Mouse (Mus musculus) R1 (cell line): ENCODE measurements around the gene Sh2d6.

Experiments used
- DNase-seq: peaks from one replicate; pipeline ENCODE4 v3.0.0-alpha.2; 2018; ENCODE audit warnings: low read depth, low spot score

Gene Sh2d6

DNA sequence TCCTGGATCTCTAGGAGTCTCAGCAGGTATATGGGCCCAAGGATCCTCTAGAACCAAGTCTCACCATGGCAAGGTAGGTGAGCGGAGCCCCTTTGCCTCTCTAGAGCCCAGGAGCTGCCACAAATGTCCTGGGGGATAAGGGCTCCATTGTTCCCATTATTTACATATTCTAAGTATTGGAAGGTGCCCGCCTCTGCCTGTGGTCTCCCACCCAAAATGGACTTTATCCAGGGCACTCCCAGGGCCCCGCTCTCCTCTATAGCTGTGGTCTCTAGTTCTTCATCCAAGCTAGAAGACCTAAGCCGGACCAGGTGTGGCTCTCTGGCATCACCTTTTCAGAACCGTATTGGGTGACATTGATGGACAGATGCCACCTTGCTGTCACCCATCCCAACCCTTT lies at the start of gene Sh2d6:
TSS of gene Sh2d6 (minus strand) at position 101 of the 400 bp plus-strand sequence.
- DNase-seq, result no peak

- DNase-seq, result no peak
Measured at GRCm38 (mm10) chr6:72570644-72571397, 49.3 kb upstream of the Sh2d6 start.

DNA sequence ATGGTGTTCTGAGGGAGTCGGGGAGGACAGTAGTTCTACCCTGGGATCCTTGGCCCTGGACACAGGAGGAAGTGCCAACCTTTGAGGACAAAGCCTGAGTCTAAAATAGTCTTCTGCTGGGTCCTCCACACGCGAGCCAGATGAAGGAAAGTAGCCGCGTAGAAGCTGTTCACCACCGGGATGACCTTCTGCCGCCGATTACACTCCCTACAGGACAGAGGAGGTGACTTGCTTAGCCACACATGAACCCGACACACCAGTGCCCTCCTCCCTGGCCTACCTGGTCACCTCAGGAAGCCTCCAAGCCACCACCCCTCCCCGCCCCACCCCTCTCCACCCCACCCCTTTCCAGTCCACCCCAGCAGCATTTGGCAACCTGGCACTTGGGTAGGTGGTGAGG lies 47.2 kb upstream of the Sh2d6 start:
- DNase-seq, result no peak

- DNase-seq, result no peak
Measured at GRCm38 (mm10) chr6:72567508-72567907, 46.0 kb upstream of the Sh2d6 start.

DNA sequence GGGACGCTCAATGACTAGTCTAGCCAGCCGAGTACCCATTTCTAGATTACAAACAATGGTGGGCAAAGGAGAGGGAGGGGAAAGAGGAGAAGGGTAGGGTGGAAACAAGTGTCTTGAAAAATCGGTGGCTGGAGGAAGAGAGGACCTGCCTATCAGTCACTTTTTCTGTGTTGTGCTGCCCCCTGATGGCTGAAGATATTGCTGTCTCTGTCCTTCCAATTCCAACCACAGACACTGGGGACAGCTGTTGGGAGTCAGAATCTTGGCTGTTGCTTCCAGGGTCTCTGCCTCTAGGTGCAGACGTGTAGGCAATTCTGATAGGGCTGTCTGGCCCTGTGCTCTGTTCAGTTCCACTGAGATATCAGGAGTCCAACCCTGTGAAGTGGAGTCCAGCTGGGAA lies 44.5 kb upstream of the Sh2d6 start:
- peak; percentile 90 for DNase-seq

- DNase-seq, result no peak
Measured at GRCm38 (mm10) chr6:72565506-72565905, 44.0 kb upstream of the Sh2d6 start.

- peak; percentile 58 for DNase-seq
Measured at GRCm38 (mm10) chr6:72562894-72563293, 41.4 kb upstream of the Sh2d6 start.

DNA sequence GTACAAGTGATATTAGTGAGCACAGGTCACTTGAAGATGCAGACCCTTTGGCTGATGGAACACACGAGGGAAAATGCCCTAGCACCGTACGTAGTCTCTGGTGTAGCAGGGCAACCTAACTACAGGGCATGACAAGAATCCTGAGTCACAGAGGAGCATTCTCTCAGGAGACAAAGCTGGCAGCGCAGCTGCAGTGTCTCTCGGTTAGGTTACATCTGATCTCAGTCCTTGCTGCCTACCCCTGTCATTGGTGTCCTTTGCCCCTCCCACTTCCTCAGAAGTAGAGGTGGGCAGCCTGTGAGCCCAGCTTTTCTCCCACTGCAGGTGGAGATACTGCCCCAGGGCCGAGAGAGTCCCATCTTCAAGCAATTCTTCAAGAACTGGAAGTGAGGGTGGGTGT lies 41.0 kb upstream of the Sh2d6 start:
- DNase-seq, result no peak

DNA sequence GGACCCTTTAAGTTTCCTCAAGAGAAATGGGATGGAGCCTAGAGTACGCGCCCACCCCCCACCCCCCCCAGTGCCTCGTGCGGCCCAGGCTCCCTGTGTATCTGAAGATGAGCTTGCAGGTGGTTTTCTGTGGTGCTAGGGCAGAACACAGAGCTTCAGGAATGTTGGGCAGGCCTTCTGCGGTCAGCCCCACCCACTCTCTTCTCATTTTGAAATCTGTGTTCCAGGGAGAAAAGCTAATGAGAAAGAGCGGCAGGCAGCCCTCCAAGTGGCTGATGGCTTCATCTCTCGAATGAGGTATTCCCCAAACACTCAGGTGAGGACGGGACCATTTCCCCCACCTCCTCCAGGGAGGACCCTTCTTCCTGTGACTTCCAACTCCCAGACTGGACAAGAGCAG lies 39.3 kb upstream of the Sh2d6 start:
- peak; percentile 62 for DNase-seq

- no peak for DNase-seq
Measured at GRCm38 (mm10) chr6:72553079-72553412, 31.5 kb upstream of the Sh2d6 start.

DNA sequence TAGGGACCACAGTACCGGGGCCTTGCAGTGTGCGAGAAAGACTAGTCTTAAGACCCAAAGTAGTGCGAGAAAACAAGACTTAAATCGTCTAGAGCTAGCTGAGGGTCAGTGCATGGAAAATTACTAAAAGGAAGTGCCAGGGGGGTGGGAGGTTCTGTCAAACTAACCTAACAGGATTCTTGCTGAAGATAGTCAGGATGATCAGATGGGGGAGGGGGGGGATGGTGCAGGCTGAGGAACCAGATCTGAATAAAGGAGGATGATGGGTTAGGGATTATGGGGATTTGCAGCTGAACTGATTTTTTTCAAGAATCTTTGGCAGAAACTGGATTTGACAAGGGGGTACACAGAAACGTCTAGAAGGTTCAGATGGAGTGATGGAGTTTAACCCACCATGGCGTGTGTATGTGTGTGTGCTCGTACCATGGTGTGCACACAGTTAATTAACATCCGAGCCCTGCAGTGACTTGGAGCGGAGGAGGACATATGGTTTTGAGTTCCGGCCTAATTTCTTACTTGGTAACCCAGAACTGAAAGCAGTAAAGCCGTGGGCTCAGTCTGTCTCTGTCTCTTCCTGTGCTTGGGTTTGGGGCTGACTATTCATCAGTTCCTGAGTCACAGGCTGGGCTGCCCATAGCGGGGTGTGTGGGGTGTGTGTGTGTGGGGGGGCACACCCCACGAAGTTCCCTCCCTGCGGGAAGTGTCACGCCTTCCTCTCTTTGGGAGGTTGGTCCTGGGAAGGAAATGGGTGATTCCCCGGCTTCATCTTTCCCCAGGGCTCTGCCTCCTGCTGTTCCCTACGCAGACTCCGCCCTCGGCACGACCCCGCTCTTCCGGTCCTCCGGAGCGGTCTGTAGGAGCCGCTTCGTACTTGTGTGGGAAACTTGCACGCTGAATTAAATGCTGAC lies 30.9 kb upstream of the Sh2d6 start:
- peak; percentile 80 for DNase-seq

DNA sequence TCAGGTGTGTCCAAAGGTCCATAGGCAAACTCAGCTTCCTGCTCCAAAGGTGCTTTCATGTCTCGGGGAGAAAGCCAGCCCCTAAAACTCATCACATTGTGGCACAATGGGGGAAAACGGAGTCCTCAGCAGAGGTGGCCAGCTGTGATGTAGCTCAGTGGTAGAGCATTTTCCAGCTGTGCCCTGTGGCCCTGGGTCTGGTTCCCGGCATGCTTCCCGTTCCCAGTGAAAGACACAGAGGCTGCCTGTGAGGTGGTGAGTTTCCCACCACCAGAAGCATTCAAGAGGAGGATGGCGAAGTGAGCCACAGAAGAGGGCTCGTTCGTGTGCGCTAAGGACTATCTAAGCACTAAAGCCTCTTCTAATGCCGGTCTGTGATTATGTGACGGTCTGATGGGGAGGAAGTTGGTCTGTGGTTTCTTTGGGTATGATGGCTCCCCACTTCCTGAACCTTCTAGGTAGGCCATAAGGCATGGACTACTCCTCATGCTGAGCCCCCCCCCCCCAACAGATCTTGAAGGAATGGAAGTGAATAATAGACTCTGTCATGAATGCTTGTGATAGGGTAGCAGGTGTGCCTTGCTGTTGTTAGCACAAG lies 29.1 kb upstream of the Sh2d6 start:
- no peak for DNase-seq

- no peak for DNase-seq
Measured at GRCm38 (mm10) chr6:72550025-72550424, 28.5 kb upstream of the Sh2d6 start.

- peak; percentile 58 for DNase-seq
Measured at GRCm38 (mm10) chr6:72549041-72549580, 27.6 kb upstream of the Sh2d6 start.

- no peak for DNase-seq
Measured at GRCm38 (mm10) chr6:72547862-72548261, 26.4 kb upstream of the Sh2d6 start.

- DNase-seq, result peak; percentile 64
Measured at GRCm38 (mm10) chr6:72547121-72547520, 25.6 kb upstream of the Sh2d6 start.

DNA sequence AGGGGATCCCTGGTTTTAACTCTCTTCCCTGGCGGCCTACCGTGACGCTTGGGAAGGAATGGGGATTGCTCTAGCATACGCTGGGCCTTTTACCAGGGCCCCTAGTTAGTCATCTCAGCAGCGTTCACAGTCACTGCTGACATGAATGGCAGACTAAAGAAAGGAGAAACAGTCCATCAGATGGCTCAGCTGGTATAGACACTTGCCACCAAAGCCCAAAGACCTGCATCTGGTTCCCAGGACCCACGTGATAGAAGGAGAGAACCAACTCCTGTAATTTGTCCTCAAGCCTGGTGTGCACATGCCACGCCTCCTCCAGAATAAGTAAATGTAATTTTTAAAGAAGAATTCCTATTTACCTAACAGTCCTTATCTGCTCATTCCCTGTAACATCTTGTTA lies 23.9 kb upstream of the Sh2d6 start:
- DNase-seq, result no peak

DNA sequence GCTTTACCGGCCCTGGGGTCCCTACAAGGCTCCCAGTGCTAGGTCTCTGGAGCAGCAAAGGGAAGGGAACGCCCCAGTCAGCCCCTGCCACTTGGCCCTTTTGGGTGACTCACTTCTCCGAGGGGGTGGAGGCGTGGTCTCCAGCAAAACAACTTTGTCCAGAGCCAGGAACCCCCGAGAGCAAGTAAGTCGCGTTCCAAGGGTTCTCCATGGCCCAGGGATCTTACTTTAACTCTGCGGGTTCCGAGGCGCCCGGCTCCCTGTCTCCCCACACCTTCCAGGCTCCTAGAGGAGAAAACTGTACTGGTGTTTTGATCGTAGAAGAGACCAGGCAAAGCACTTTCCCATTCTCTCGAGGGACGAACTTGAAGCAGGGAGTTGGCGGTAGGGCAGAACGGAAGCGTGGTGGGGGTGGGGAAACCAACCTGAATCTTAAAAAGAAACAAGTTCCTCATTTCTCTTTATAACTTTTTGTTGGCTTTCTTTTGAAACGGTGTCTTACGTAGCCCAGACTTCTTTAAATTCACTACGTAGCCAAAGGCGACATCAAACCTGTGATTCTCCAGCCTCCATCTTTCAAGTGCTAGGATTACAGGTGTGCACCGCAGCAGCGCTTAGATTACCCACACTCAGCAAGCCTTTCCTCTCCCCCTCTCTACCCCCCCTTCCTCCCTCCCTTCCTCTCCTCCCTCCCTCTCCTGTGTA lies 22.9 kb upstream of the Sh2d6 start, which contains the start of gene Capg:
TSS of gene Capg (plus strand) at position 109 of the 705 bp plus-strand sequence.
- peak; percentile 81 for DNase-seq

- no peak for DNase-seq
Measured at GRCm38 (mm10) chr6:72543265-72543850, 21.9 kb upstream of the Sh2d6 start.

DNA sequence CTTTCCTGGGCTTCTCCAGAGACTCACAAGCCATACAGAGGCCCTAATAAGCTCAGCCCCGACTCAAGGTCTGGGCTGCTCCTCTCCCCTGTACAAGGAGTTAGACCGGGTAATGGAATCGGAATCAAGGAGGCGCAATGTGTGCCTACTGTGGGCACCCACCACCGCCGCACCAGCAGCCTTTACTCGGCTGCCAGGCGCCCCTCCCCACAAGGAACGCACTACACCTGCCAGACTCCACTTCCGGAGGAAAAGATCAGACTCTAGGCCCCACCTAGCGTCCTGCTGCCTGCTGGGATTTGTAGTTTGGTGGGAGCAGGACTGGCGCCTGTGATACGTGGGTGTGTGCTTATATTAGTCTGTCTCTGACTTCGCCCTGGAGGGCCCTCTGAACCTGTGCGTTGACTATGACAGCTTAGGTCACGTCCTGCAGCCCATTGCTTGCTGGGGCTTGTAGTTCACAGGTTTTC lies 17.1 kb upstream of the Sh2d6 start:
- DNase-seq, result peak; percentile 93

DNA sequence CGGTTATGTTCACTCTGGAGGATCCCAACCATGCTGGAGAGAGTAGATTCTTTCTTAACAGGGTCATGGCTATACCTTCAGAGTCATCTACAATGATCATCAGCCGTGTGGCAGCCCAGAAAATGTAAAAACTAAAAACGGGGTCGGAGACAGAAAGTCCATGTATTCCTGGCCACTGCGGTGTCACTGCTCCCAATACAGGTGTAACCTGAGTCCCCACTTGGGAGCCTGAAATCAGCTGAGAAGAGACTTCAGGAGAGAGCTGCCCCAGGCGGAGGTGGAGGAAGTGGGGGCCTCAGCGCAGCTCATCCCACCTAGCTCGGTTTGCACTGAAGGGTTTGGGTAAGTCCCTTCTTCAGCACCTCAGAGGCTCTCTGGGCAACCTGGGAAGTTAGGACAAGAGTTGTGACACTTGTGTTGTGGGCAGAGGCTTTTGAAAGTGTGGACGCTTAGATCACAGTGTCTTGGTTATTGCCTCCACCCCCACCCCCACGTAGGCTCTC lies 16.5 kb upstream of the Sh2d6 start:
- DNase-seq, result no peak
